Mouse (Mus musculus): Measurements from ENCODE around the gene Tnfrsf25. TPM values are rescaled to one million over a fixed set of nuclear protein-coding genes. Genes with fewer than 3 reads are reported as not detected.

The Tnfrsf25 gene
- polyA plus RNA-seq, 1 experiment from 2014 or later: 0.15 TPM

DNA sequence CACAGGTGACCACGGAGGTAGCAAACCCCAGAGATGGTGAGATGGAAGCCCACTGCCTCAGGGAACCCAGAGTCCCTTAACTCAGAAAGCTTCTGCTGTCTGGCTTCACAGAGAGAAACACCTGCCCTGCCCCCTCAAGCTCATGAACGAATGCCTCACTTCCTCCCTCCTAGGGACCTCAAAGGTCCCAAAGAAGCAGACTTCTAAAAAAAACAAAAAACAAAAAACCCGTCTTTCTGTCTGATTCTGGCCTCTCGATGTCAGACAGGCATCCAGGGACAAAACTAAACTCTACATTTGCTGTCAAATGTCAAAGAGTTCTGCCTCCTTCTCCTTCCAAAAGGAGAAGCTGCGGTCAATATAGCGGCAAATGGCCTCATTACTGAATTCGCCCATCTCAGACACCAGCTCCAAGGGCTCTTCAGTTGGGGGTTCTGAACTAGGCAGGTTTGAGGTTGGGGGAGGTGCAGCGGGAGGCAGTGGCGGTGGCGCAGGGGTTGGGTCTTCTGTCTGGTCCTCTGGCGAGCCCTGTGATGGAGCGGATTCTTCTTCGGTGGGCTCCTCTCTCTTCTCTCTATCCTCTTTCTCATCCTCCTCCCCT lies 8.7 kb downstream of the Tnfrsf25 start:
- Histone ChIP-seq H3K4me2 (ENCODE audit: low read depth, low read length) (peak overlapping the region; percentile 36; the same call in 1 of the 2 replicates), H3K9ac (replicated peaks) (no peak overlapping the region), H3K4me1 (ENCODE audit: insufficient read depth) (peaks cover 20% of the 10 kb centered on the region), H3K36me3 (replicated peaks; ENCODE audit: insufficient read depth, low read length) (no peaks in the 10 kb centered on the region), H3K27ac (ENCODE audit: low read depth) (no peak overlapping the region), H3K9me3 (ENCODE audit: low read length) (no peaks in the 10 kb centered on the region), H3K27me3 (ENCODE audit: insufficient read depth, low read length) (peaks cover 95% of the 10 kb centered on the region), H3K4me3 (ENCODE audit: low read depth, low read length) (0 out of 2 replicates have a peak overlapping the region, but pooled peaks have one; percentile 14)
- 26% methylated on average over 13 of the region's 13 CpGs for WGBS (ENCODE audit: insufficient replicate concordance)
- DNase-seq (no peak), ATAC-seq (no peak)
- TF ChIP-seq CTCF (IDR thresholded peaks at IDR 0.05; ENCODE audit: low read depth) (no peak), EP300 (IDR thresholded peaks at IDR 0.05; ENCODE audit: low read depth) (no peak)

DNA sequence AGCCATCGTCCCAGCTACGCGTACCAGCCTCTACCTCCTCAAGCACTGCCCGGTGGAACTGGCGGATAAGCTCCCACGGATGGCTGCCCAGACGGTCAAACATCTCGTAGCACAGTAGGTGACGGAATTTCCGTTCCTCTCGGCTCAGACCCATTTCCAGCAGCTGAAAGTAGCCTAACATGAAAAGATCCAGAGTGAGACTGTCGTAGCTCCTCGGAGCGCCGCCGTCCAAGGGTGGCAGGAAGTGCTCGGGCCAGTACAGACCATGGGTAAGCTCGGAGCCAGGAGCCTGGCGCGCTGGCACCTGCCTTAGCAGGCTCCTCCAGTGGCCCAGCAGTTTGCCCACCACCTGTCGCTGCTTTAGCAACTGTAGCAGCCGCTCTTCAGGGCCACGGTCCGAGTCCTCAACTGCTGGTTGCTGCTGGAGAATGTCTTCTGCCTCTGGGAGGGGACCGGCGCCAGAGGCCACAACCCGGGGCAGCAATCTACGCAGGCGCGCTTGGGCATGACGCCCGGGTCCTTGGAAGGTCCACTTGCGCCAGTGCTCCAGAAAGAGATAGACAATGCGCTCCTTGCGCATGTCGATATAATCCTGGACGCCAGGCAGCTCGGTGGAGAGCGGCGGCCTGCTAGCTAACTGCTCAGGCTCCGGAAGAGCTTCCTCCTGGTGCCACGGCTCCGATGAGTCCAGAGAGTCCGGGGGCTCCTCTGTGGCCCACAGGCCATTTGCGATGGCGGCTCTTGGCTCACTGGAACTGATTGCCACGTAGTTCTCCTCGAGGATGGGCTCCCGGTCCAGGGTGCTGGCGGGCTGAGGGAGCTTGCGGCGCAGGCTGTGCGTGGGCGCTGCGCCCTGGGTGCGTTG lies 9.7 kb downstream of the Tnfrsf25 start:
- ATAC-seq (no peak), DNase-seq (no peak)
- Histone ChIP-seq H3K4me3 (ENCODE audit: low read depth, low read length) (peak overlapping the region; percentile 14; the same call in 1 of the 2 replicates), H3K36me3 (replicated peaks; ENCODE audit: insufficient read depth, low read length) (no peaks in the 10 kb centered on the region), H3K9me3 (ENCODE audit: low read length) (no peaks in the 10 kb centered on the region), H3K4me2 (ENCODE audit: low read depth, low read length) (peak overlapping the region; percentile 36), H3K4me1 (ENCODE audit: insufficient read depth) (peaks cover 22% of the 10 kb centered on the region), H3K27ac (ENCODE audit: low read depth) (no peak overlapping the region), H3K27me3 (ENCODE audit: insufficient read depth, low read length) (peaks cover 95% of the 10 kb centered on the region), H3K9ac (replicated peaks) (no peak overlapping the region)
- no peak for TF ChIP-seq CTCF (IDR thresholded peaks at IDR 0.05; ENCODE audit: low read depth)
- no peak for TF ChIP-seq EP300 (IDR thresholded peaks at IDR 0.05; ENCODE audit: low read depth)
- 19% methylated on average over 56 of the region's 56 CpGs for WGBS (ENCODE audit: insufficient replicate concordance)

DNA sequence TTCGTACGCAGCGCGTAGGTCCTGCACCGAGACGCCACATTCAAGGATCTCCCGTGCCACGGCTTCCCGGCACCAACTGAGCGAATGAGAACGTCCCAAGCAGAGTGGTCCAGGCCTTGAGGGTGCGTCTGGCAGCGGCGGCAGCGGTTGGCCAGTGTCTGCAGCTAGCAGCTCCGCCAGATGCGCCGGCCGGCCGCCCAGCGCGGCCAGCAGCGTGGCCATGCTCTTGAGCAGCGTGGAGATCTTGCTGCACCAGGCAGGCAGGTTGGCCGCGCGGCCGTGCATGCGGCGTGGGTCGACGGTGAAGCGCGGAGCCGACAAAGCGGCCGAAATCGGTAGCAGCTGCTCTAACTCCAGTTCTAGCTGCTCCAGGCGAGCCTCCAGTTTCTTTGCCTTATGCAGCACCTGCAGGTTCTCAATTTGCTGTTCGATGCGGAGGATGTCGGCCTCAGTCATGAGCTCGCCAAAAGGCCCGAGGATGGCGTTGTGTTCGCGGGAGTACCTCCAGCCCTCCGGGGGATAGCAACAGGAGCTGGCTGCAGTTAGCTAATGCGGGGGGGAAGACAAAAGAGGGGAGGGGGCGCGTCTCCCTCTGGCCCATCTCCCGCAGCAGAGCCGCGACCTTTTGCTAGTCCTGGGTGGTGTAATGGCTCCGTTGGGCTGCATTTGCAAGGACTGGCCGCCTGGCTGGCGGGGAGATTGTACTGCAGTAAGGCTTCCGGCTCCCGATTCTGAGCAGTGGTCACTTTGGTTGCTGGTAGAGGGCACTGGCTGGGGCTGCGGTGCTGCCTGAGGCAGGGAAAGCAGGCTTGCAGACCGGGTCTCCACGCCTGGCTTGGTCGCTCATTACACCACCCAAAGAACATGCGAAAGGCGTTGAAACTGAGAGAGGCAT lies 10.5 kb downstream of the Tnfrsf25 start:
- 17% methylated on average over 60 of the region's 65 CpGs for WGBS (ENCODE audit: insufficient replicate concordance)
- DNase-seq (no peak), ATAC-seq (no peak)
- TF ChIP-seq CTCF (IDR thresholded peaks at IDR 0.05; ENCODE audit: low read depth): no peak
- peak overlapping the region; percentile 10; the same call in 1 of the 2 replicates for H3K4me3 ChIP-seq (ENCODE audit: low read depth, low read length)
- peak overlapping the region; percentile 36 for H3K4me2 ChIP-seq (ENCODE audit: low read depth, low read length)
- H3K4me1 ChIP-seq (ENCODE audit: insufficient read depth): peaks cover 17% of the 10 kb centered on the region
- H3K27ac ChIP-seq (ENCODE audit: low read depth): no peak overlapping the region
- no peak overlapping the region for H3K9ac ChIP-seq (replicated peaks)
- H3K36me3 ChIP-seq (replicated peaks; ENCODE audit: insufficient read depth, low read length): no peaks in the 10 kb centered on the region
- H3K9me3 ChIP-seq (ENCODE audit: low read length): no peaks in the 10 kb centered on the region
- H3K27me3 ChIP-seq (ENCODE audit: insufficient read depth, low read length): peaks cover 95% of the 10 kb centered on the region

DNA sequence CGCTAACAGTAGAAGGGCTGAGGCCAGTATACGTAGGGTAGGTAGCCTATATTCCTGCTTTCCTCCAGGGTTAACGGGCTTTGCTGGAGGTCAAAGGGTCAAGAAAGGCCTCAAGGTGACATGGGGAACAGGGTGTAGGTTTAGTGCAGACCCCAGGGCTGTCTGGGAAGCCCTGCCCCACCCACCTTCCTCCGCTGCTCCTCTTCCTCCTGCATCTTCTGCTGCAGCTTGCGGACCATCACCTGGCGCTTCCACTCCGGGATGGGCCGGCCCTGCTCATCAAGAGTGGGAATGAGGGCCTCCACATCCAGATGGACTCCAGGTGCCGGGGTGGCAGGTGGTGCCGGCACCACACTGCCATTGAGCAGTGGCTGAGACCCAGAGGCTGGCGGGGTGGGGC lies 12.2 kb downstream of the Tnfrsf25 start:
- no peak for DNase-seq
- H3K4me3 ChIP-seq (ENCODE audit: low read depth, low read length): no peak overlapping the region
- H3K36me3 ChIP-seq (replicated peaks; ENCODE audit: insufficient read depth, low read length): no peaks in the 10 kb centered on the region
- WGBS (ENCODE audit: insufficient replicate concordance): 91% methylated on average over 11 of the region's 11 CpGs
- H3K4me2 ChIP-seq (ENCODE audit: low read depth, low read length): no peak overlapping the region
- H3K27ac ChIP-seq (ENCODE audit: low read depth): no peak overlapping the region
- H3K9ac ChIP-seq (replicated peaks): no peak overlapping the region
- ATAC-seq: no peak
- H3K9me3 ChIP-seq (ENCODE audit: low read length): no peaks in the 10 kb centered on the region
- H3K27me3 ChIP-seq (ENCODE audit: insufficient read depth, low read length): peaks cover 100% of the 10 kb centered on the region
- TF ChIP-seq CTCF (IDR thresholded peaks at IDR 0.05; ENCODE audit: low read depth) (no peak), EP300 (IDR thresholded peaks at IDR 0.05; ENCODE audit: low read depth) (no peak)
- peaks cover 25% of the 10 kb centered on the region for H3K4me1 ChIP-seq (ENCODE audit: insufficient read depth)

DNA sequence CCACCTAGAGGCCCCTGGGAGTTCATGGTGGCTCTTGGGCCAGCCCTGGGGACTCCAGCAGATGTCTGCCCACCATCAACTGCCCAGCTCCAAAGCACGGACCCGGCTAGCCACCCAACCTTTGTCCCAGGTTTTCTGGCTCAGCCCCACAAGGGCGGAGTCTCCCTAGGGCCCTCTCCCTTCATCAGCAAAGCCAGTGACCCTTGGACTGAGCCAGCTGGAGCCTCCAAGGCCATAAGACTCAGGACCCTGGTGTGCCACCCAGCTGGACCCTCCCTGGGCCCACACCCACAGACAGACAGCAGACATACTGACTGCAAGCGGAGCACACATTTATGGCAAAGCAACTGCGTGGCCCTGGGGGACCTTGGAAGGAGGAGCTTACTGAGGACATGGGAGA lies 13.1 kb downstream of the Tnfrsf25 start:
- Histone ChIP-seq H3K4me3 (ENCODE audit: low read depth, low read length) (no peak overlapping the region), H3K9me3 (ENCODE audit: low read length) (no peaks in the 10 kb centered on the region), H3K27ac (ENCODE audit: low read depth) (no peak overlapping the region), H3K9ac (replicated peaks) (no peak overlapping the region), H3K36me3 (replicated peaks; ENCODE audit: insufficient read depth, low read length) (no peaks in the 10 kb centered on the region), H3K4me2 (ENCODE audit: low read depth, low read length) (peak overlapping the region; percentile 51), H3K27me3 (ENCODE audit: insufficient read depth, low read length) (peaks cover 98% of the 10 kb centered on the region), H3K4me1 (ENCODE audit: insufficient read depth) (peaks cover 25% of the 10 kb centered on the region)
- DNase-seq (peak; percentile 44), ATAC-seq (no peak)
- no peak for TF ChIP-seq CTCF (IDR thresholded peaks at IDR 0.05; ENCODE audit: low read depth)
- no peak for TF ChIP-seq EP300 (IDR thresholded peaks at IDR 0.05; ENCODE audit: low read depth)
- 58% methylated on average over 5 of the region's 5 CpGs for WGBS (ENCODE audit: insufficient replicate concordance)
